Mouse (Mus musculus): ENCODE data around the gene Lipc. TPM values are rescaled to one million over a fixed set of nuclear protein-coding genes. Genes with fewer than 3 reads are reported as not detected.

The Lipc gene
- polyA plus RNA-seq, 1 experiment from 2014 or later, result 0.22 TPM

DNA sequence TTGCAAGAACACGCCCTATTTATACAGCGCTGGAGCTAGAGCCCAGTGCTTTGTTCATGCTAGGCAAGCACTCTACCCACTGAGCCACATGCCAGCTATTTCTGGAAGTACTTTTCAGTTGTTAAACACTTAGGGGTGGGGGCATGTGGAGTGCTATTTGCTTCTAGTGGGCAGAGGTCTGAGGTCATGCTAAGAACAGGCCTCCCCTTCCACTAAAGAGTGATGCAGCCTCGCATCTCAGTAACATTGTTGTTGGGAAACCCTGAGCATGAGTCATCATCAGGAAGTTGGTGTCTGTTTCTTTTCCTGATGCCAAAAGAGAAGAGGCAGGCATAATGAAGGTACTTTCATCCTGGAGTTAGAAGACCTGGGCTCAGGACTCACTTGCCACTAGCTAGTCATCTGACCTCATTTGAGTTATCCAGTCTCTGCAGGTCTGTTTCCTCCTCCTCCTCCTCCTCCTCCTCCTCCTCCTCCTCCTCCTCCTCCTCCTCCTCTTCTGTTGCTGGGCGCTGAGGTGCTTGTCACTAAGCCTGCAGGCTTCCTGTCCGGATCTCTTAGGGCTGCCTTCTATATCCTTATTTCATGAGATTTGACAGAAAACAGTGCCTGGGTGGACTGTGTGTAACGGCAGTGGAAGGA, 109.6 kb downstream of the Lipc start:
- no peak overlapping the region for H3K4me2 ChIP-seq (ENCODE audit: low read length)
- WGBS, result 85% methylated on average over 4 of the region's 6 CpGs
- H3K27ac ChIP-seq (ENCODE audit: low read length), result no peak overlapping the region
- no peak overlapping the region for H3K4me3 ChIP-seq (replicated peaks; ENCODE audit: low read length)
- no peaks in the 10 kb centered on the region for H3K9me3 ChIP-seq (ENCODE audit: control insufficient read depth, low read length)
- H3K36me3 ChIP-seq (ENCODE audit: control insufficient read depth, insufficient read depth), result no peaks in the 10 kb centered on the region
- no peak for ATAC-seq
- H3K4me1 ChIP-seq (replicated peaks; ENCODE audit: control insufficient read depth, insufficient read depth, low read length), result 0 out of 2 replicates have a peak, but pooled peaks cover 2% of the 10 kb centered on the region
- no peaks in the 10 kb centered on the region for H3K27me3 ChIP-seq (replicated peaks; ENCODE audit: control insufficient read depth, insufficient read depth, low read length)
- no peak overlapping the region for H3K9ac ChIP-seq (replicated peaks; ENCODE audit: low read depth, low read length)

DNA sequence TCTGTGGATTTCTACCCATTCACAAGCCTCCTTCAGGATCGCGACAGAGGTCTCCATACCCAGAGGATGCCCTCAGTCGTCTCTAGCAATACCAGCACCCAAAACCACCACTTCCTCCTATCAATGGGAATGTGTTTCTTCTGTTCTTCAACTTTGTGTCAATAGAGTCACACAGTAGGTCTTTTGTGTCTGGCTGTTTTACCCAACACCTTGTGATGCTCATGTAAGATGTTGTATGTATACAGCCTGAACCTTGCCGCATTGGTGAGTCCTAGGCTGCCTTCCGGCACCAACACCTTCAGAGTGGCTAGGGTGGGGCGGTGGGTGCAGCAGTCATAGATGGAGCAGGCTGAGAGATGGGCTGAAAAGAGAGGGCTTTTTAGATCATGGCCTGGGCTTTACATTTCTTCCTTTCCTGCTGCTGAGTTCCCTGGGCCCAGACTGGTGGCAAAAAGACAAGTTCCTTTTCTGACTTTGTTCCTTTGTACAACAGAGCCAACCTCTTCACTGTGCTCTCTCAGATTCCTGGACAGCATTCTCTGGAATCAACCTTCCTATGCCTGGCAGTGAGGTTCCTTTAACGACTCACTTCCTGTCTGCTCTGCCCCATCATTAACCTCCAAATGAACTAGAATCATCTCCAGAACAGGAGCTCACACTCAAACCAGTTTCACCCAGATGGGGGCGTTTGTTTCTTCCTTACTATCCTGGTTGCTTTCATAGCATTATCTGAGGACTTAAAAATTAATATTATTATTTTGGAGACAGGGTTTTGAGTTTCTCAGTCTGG, 110.4 kb downstream of the Lipc start:
- H3K4me1 ChIP-seq (replicated peaks; ENCODE audit: control insufficient read depth, insufficient read depth, low read length), result no peaks in the 10 kb centered on the region
- no peak overlapping the region for H3K9ac ChIP-seq (replicated peaks; ENCODE audit: low read depth, low read length)
- H3K4me2 ChIP-seq (ENCODE audit: low read length), result no peak overlapping the region
- H3K27me3 ChIP-seq (replicated peaks; ENCODE audit: control insufficient read depth, insufficient read depth, low read length), result no peaks in the 10 kb centered on the region
- 85% methylated on average over 8 of the region's 8 CpGs for WGBS
- H3K27ac ChIP-seq (ENCODE audit: low read length), result no peak overlapping the region
- ATAC-seq, result no peak
- H3K9me3 ChIP-seq (ENCODE audit: control insufficient read depth, low read length), result no peaks in the 10 kb centered on the region
- H3K4me3 ChIP-seq (replicated peaks; ENCODE audit: low read length), result no peak overlapping the region
- H3K36me3 ChIP-seq (ENCODE audit: control insufficient read depth, insufficient read depth), result no peaks in the 10 kb centered on the region

DNA sequence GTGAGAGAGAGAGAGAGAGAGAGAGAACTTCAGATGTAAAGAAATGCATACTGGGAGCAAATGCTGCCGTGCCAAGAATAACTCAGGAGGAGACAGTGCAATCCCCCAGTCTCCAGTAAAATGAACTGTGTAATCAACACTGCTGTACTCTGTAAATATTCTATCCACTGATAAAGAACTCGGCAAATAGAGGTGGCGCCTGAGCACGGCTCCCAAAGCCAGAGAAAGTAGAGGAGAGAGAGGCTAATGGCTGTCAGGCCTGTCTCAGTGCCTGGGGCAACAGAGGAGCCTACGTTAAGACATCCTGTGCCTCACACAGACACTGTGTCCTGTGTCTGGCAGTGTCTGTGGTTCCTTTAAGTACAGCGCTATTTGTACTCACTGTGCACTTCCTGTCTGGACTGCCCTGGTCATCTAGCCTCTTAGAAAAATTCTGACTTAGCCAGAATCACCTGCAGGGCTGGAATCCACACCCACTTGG, 111.1 kb downstream of the Lipc start:
- ATAC-seq, result no peak
- no peaks in the 10 kb centered on the region for H3K27me3 ChIP-seq (replicated peaks; ENCODE audit: control insufficient read depth, insufficient read depth, low read length)
- no peak overlapping the region for H3K4me3 ChIP-seq (replicated peaks; ENCODE audit: low read length)
- H3K4me2 ChIP-seq (ENCODE audit: low read length), result no peak overlapping the region
- no peak overlapping the region; the same call in 1 of the 2 replicates for H3K27ac ChIP-seq (ENCODE audit: low read length)
- no peak overlapping the region for H3K9ac ChIP-seq (replicated peaks; ENCODE audit: low read depth, low read length)
- H3K9me3 ChIP-seq (ENCODE audit: control insufficient read depth, low read length), result no peaks in the 10 kb centered on the region
- H3K4me1 ChIP-seq (replicated peaks; ENCODE audit: control insufficient read depth, insufficient read depth, low read length), result no peaks in the 10 kb centered on the region
- WGBS, result 69% methylated on average over 6 of the region's 6 CpGs
- H3K36me3 ChIP-seq (ENCODE audit: control insufficient read depth, insufficient read depth), result no peaks in the 10 kb centered on the region

GRCm38 (mm10) chr9:70838132-70838911, 113.7 kb downstream of the Lipc start:
- H3K4me3 ChIP-seq (replicated peaks; ENCODE audit: low read length), result no peak overlapping the region
- H3K4me1 ChIP-seq (replicated peaks; ENCODE audit: control insufficient read depth, insufficient read depth, low read length), result no peaks in the 10 kb centered on the region
- no peaks in the 10 kb centered on the region for H3K36me3 ChIP-seq (ENCODE audit: control insufficient read depth, insufficient read depth)
- no peak overlapping the region for H3K4me2 ChIP-seq (ENCODE audit: low read length)
- no peaks in the 10 kb centered on the region for H3K27me3 ChIP-seq (replicated peaks; ENCODE audit: control insufficient read depth, insufficient read depth, low read length)
- H3K9ac ChIP-seq (replicated peaks; ENCODE audit: low read depth, low read length), result no peak overlapping the region
- H3K9me3 ChIP-seq (ENCODE audit: control insufficient read depth, low read length), result no peaks in the 10 kb centered on the region
- no peak overlapping the region for H3K27ac ChIP-seq (ENCODE audit: low read length)
- WGBS, result 88% methylated on average over 10 of the region's 10 CpGs
- no peak for ATAC-seq

DNA sequence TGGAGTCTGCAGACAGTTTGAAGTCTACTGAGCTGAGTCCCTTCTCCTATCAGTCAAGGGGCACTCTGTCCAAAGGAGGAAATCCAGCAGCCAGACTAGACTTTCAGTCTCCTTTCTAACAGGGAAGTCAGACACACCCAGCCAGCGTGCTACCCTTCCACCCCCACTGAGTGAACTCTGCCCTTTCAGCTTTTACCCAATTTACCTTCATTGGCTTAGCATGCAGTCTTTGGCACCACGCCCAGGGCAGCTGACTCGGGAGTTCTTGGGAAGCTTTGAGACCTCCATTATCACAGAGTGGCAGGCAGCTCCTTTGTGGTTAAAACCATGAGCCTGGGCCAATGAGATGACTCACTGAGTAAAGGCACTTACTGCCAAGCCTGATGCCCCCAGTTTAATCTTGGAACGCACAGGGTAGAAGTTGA, 117.3 kb downstream of the Lipc start:
- no peak for ATAC-seq
- Histone ChIP-seq H3K4me3 (replicated peaks; ENCODE audit: low read length) (no peak overlapping the region), H3K27me3 (replicated peaks; ENCODE audit: control insufficient read depth, insufficient read depth, low read length) (no peaks in the 10 kb centered on the region), H3K36me3 (ENCODE audit: control insufficient read depth, insufficient read depth) (no peaks in the 10 kb centered on the region), H3K27ac (ENCODE audit: low read length) (no peak overlapping the region), H3K9me3 (ENCODE audit: control insufficient read depth, low read length) (no peaks in the 10 kb centered on the region), H3K4me1 (replicated peaks; ENCODE audit: control insufficient read depth, insufficient read depth, low read length) (no peaks in the 10 kb centered on the region), H3K9ac (replicated peaks; ENCODE audit: low read depth, low read length) (no peak overlapping the region), H3K4me2 (ENCODE audit: low read length) (no peak overlapping the region)
- WGBS, result 29% methylated on average over 4 of the region's 4 CpGs

- Histone ChIP-seq H3K4me1 (replicated peaks; ENCODE audit: control insufficient read depth, insufficient read depth, low read length) (no peaks in the 10 kb centered on the region), H3K9ac (replicated peaks; ENCODE audit: low read depth, low read length) (no peak overlapping the region), H3K27ac (ENCODE audit: low read length) (no peak overlapping the region), H3K27me3 (replicated peaks; ENCODE audit: control insufficient read depth, insufficient read depth, low read length) (no peaks in the 10 kb centered on the region), H3K36me3 (ENCODE audit: control insufficient read depth, insufficient read depth) (no peaks in the 10 kb centered on the region), H3K9me3 (ENCODE audit: control insufficient read depth, low read length) (no peaks in the 10 kb centered on the region), H3K4me2 (ENCODE audit: low read length) (no peak overlapping the region), H3K4me3 (replicated peaks; ENCODE audit: low read length) (no peak overlapping the region)
- ATAC-seq, result no peak
- 93% methylated on average over 3 of the region's 3 CpGs for WGBS
Observed at GRCm38 (mm10) chr9:70834217-70834616, 117.8 kb downstream of the Lipc start.

DNA sequence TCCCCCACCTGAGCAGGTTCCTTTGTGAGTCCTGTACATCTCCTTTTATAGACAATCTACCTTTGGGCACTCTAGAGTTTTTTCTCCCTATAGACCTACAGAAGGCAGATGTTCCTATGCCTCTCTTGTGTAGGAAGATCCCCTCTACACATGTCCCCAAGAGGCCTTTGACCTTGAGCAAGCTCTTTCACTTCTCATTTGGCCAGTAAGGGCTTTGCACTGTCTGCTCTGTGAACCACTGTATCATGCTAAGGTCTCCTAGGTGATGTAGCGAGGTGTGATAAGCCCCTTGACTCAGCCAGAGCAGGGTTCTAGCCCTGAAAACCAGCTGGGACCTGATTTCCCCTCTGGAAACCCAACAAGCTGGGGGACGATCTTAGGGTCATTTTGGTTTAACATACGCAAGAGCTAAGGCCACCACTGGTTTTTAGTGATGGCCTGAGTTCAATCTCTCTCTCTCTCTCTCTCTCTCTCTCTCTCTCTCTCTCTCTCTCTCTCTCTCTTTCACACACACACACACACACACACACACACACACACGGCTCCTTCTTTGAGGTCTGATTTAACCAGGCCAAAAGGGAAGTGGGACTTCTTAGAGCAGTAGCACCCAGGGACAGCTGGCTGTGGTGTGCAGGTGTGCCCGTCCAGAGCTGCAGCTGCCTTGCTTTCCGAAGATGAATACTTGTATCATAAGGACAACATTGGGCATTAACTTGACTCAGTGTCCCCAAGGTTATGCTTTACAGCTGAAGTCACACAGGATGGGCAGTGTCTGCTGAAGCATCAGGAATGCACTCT, 118.7 kb downstream of the Lipc start:
- Histone ChIP-seq H3K27ac (ENCODE audit: low read length) (no peak overlapping the region), H3K4me1 (replicated peaks; ENCODE audit: control insufficient read depth, insufficient read depth, low read length) (no peaks in the 10 kb centered on the region), H3K4me2 (ENCODE audit: low read length) (no peak overlapping the region), H3K9me3 (ENCODE audit: control insufficient read depth, low read length) (no peaks in the 10 kb centered on the region), H3K9ac (replicated peaks; ENCODE audit: low read depth, low read length) (no peak overlapping the region), H3K36me3 (ENCODE audit: control insufficient read depth, insufficient read depth) (no peaks in the 10 kb centered on the region), H3K4me3 (replicated peaks; ENCODE audit: low read length) (no peak overlapping the region), H3K27me3 (replicated peaks; ENCODE audit: control insufficient read depth, insufficient read depth, low read length) (no peaks in the 10 kb centered on the region)
- no peak for ATAC-seq
- 96% methylated on average over 6 of the region's 6 CpGs for WGBS

DNA sequence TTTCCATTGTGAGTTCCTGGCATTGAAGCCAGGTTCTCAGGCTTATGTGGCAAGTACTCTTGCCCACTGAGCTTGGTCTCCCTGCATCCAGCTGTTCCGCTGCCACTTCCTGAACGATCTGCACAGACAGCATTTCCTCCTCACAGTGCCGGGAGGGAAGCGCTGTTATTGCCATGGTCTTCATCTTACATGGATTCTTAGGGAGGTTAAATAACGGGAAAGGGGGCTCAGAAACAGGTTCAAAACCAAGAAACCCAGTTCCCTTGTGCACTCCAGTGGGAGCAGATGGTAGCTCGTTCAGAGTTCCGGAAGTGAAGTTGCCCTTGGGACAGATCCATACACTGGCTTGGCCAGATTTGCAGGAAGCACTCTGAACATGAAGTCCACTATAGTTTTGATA, 119.8 kb downstream of the Lipc start:
- Histone ChIP-seq H3K4me2 (ENCODE audit: low read length) (no peak overlapping the region), H3K27me3 (replicated peaks; ENCODE audit: control insufficient read depth, insufficient read depth, low read length) (no peaks in the 10 kb centered on the region), H3K4me1 (replicated peaks; ENCODE audit: control insufficient read depth, insufficient read depth, low read length) (no peaks in the 10 kb centered on the region), H3K9me3 (ENCODE audit: control insufficient read depth, low read length) (no peaks in the 10 kb centered on the region), H3K27ac (ENCODE audit: low read length) (no peak overlapping the region), H3K9ac (replicated peaks; ENCODE audit: low read depth, low read length) (no peak overlapping the region), H3K36me3 (ENCODE audit: control insufficient read depth, insufficient read depth) (no peaks in the 10 kb centered on the region), H3K4me3 (replicated peaks; ENCODE audit: low read length) (no peak overlapping the region)
- 87% methylated on average over 7 of the region's 7 CpGs for WGBS
- no peak for ATAC-seq

Measured in forebrain, embryonic 16.5 days (tissue).